Mouse (Mus musculus) inflammation-experienced regulatory T-cells, adult 6 months (primary cell): Measurements from ENCODE around the gene Zfp369. TPM values are rescaled to one million over a fixed set of nuclear protein-coding genes. Genes with fewer than 3 reads are reported as not detected.
"Not testable (repeated sequence)": the region's sequence is repeated elsewhere in the genome, so short reads cannot be mapped to it uniquely, and the experiment has no call there.

Experiments
- ATAC-seq: one replicate; pipeline ENCODE4 v1.8.0; 2017
- polyA plus RNA-seq, 3 experiments: library from polyadenylated mRNA; unstranded; fragments of 100-300 nt; shearing (Covaris generic); gene quantifications; one replicate each; pipeline ENCODE4 v1.2.1; 2017

Zfp369 gene
- polyA plus RNA-seq = 10 to 100 TPM in 2 of 3 experiments, 1 to 10 TPM in 1; 8.7 to 18.9 (median 18.0) TPM

DNA sequence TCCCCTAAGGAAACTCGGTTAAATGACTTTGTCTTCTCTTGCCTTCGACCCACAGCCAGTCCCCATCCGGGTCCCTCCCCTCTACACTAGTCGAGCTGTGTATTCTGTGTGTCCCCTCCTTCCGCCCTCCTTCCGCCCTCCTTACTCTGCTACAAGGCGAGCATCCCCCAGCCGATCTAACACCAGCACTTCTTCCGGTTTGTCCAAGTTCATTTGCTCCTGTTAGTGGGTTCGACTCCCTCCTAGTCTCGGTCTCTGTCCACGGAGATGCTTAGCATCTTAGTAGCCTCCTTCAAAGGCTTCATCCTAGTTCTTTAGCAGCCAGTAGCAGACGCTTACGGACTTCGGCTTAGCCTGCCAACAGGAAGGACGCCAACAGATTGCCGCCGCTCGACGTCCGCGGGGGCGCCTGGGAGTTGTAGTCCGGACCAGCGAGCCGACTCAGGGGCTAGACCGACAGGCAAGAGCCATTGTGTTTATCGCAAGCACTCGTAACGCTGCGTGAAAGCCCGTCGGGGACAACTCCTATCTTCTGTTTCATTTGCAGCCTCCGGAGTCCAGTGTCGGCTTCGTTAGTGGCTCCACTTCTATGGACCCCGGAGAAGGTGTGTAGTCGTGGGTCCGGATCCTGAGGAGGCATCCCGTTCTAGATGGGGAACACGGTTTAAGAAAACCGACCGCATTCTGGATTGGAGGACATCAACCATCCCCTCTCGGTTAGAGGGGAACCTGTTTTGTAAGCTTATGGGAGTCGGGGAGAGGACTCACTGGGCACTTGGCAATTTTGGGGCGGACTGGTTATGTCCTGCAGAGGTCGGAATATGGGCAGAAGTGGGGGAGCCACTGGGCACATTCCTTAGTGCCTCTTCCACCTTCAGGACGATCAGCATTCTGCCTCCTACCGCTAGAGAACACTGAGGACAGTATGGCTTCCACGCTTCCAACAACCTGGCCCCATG is at the start of gene Zfp369:
Zfp369 (plus strand) TSS at position 432 of the 959 bp plus-strand sequence.
- peak; percentile 93 for ATAC-seq

DNA sequence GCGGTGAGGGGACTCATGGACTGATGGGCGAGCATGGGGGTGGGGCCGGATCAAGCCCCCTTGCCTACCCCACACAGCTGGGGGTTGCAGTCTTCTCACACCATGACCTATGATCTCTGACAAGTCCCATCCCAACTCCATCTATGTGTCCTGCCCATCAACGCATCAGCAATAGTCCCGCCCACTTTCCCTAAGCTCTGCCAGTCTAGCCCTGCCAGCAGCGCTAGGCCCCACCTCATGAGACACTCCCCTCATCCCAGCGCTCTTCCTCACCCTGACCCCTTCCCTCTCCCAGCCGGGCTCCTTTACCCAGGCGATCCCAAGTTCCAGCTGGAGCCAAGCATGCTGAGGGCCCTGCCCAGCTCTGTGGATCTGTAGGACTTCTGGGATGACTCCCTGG is 41.4 kb upstream of the Zfp369 start:
- ATAC-seq = no peak

- peak; percentile 83 for ATAC-seq
Measured at GRCm38 (mm10) chr13:65240509-65241098, 38.0 kb upstream of the Zfp369 start.

- peak; percentile 37 for ATAC-seq
Measured at GRCm38 (mm10) chr13:65241099-65241626, 37.5 kb upstream of the Zfp369 start.

GRCm38 (mm10) chr13:65241627-65242318 is 36.8 kb upstream of the Zfp369 start:
- ATAC-seq = peak; percentile 2

- no peak for ATAC-seq
Measured at GRCm38 (mm10) chr13:65242319-65242787, 36.3 kb upstream of the Zfp369 start.

DNA sequence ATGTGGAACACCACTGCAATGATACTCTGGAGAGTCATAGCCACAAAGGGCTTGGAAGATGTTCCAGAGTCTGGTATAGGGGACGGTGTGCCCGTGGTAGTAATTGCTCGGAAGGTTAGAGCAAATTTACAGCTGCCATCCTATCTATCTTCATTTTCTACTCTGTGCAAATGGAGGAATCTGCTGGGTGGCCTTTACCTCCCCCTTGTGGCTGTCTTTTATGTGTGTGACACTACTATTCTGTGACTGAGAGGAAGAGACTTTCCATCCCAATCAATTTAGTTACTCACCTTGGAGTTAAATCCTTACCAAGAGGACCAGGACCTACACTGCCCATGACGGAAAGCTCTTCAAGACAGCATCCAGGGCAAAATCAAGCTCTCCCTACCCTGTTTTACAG is 35.3 kb upstream of the Zfp369 start:
- no peak for ATAC-seq

DNA sequence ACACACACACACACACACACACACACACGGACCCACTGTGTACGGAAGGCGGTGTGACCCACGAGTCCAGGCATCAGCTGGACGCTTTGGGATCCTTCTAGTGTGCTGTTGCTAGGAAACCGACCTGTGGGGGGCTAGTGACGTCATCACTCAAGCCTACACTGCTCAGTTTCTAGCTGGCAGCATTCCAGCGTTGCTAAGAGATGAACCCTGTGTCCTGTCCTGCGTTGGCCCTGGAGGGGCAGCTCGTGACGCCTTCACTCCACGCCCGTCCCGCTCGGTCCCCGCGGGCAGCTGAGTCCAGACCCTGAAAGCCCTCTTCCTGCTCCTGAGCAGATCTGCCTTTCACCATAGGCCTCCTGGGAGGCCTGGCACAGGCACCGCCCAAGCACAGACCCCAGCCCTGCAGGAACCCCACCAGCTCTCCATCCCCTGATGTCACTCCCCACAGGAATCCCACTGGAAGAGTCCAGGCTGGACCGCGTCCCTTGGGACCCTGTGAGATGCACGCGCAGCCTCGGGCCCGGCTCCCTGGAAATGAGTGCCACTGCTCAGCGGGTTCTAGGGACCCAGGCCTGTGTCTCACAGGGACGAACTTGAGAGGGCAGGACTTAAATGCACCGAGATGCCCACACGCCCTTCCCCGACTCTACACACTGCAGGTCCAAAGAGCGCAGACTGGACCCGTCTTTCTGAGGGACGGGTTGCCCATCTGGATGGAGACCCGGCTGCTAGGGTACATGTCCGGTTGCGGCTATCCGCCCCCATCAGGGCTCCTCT is 20.2 kb upstream of the Zfp369 start:
- ATAC-seq = no peak

- ATAC-seq = no peak
Measured at GRCm38 (mm10) chr13:65259239-65259638, 19.4 kb upstream of the Zfp369 start, which contains the start of gene Gm10775. Gm10775 (plus strand) TSS chr13:65259539.

GRCm38 (mm10) chr13:65262086-65262485 is 16.5 kb upstream of the Zfp369 start:
- no peak for ATAC-seq

GRCm38 (mm10) chr13:65277994-65278382 is 626 bp upstream of the Zfp369 start:
- no peak for ATAC-seq

DNA sequence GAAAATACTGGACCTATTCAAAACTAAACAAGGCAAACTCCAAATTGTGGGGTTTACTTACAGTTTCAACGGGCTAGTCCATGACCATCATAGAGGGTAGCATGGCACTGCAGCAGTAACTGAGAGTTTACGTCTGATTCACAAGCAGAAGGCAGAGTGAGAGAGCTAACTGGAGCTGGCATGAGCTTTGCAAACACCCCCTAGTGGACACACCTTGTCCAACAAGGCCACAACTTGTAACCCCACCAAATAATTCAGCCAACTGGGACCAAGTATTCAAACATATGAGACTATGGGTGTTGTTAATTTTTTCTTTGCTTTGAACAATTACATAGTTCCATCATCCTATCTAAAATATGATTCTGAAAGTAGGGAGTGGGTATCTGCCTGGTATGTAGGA is 8.2 kb downstream of the Zfp369 start:
- no peak for ATAC-seq

DNA sequence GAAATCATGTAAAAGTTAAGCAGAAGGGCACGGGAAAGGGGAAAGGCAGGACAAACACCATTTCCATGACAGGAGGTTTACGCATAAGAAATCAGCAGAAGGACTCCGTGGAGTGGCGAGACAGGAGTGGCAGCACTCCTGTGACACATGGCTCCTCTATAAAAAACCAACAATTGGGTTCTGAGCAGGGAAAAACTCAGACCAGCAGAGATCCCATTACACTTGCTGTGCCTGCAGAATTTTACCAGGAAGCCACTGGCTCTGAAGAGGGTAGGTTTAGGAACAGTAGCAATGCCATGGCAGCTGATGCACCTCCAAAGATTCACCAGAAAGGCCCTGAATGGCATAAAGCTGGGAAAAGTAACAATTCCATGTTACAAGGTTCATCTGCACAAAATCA is 17.7 kb downstream of the Zfp369 start:
- ATAC-seq = no peak

- peak; percentile 25 for ATAC-seq
Measured at GRCm38 (mm10) chr13:65310849-65311248, 32.2 kb downstream of the Zfp369 start.

GRCm38 (mm10) chr13:65311311-65311755 is 32.7 kb downstream of the Zfp369 start:
- ATAC-seq = no peak

DNA sequence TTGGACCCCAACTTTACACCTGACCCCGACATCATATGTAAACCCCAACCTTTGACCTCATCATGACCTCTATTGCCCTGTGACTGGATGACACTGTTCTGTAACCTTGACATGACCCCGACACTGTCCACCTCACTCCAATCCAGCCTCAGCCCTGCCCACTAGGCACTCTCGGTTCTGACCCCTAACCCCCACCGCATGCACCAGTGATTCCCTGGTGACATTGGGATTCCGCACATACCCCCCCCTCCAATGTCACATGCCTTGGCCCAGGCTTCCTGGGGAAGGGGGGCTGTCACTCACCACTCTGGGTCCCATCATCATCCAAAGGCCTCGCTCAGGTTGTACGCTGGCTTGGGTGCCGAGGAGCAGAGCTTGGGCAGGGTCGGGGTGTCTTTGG is 33.2 kb downstream of the Zfp369 start:
- no peak for ATAC-seq

- ATAC-seq = not testable (repeated sequence)
Measured at GRCm38 (mm10) chr13:65348501-65348900, 69.9 kb downstream of the Zfp369 start.

- not testable (repeated sequence) for ATAC-seq
Measured at GRCm38 (mm10) chr13:65351768-65352167, 73.2 kb downstream of the Zfp369 start.
